Mouse (Mus musculus): ENCODE results near the gene Ypel5. TPM values are rescaled to one million over a fixed set of nuclear protein-coding genes. Genes with fewer than 3 reads are reported as not detected.

Ypel5 gene
- polyA plus RNA-seq, 1 experiment from 2014 or later = 43.1 TPM

GRCm38 (mm10) chr17:72819714-72820113 lies 16.5 kb upstream of the Ypel5 start:
- no peaks in the 10 kb centered on the region for H3K9me3 ChIP-seq (replicated peaks)
- no peaks in the 10 kb centered on the region for H3K27me3 ChIP-seq
- WGBS = 78% methylated on average over 2 of the region's 2 CpGs
- no peak overlapping the region for H3K9ac ChIP-seq
- no peak overlapping the region for H3K4me2 ChIP-seq
- ATAC-seq (replicated peaks; ENCODE audit: low FRiP score) = no peak
- H3K4me1 ChIP-seq = no peaks in the 10 kb centered on the region
- no peak overlapping the region for H3K27ac ChIP-seq
- no peaks in the 10 kb centered on the region for H3K36me3 ChIP-seq
- H3K4me3 ChIP-seq (replicated peaks) = no peak overlapping the region

DNA sequence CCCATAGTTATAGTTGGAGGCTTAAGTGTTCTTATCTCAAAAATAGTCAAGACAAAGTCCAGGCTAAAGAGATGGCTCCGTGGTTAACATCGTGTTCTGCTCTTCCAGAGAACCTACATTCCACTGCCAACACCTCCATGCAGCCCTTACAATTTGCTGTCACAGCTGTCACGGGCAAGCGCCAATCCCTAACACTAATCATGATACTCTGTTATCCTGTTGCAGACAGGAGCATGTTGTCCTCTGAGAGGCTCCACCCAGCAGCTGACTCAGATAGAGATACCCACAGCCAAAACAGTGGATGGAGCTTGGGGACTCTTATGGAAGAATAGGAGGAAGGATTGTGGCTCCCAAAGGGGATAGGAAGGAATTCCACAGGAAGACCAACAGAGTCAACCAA lies 15.8 kb upstream of the Ypel5 start:
- Histone ChIP-seq H3K27me3 (no peaks in the 10 kb centered on the region), H3K4me3 (replicated peaks) (no peak overlapping the region), H3K36me3 (no peaks in the 10 kb centered on the region), H3K9me3 (replicated peaks) (no peaks in the 10 kb centered on the region), H3K4me1 (no peaks in the 10 kb centered on the region), H3K9ac (no peak overlapping the region), H3K4me2 (no peak overlapping the region), H3K27ac (no peak overlapping the region)
- 58% methylated on average over 4 of the region's 4 CpGs for WGBS
- ATAC-seq (replicated peaks; ENCODE audit: low FRiP score) = no peak

GRCm38 (mm10) chr17:72821923-72822322 lies 14.3 kb upstream of the Ypel5 start:
- no peaks in the 10 kb centered on the region for H3K27me3 ChIP-seq
- no peak overlapping the region for H3K9ac ChIP-seq
- no peak for ATAC-seq (replicated peaks; ENCODE audit: low FRiP score)
- H3K4me1 ChIP-seq = no peaks in the 10 kb centered on the region
- no peak overlapping the region for H3K4me3 ChIP-seq (replicated peaks)
- WGBS = 45% methylated on average over 1 of the region's 1 CpGs
- no peak overlapping the region for H3K27ac ChIP-seq
- no peaks in the 10 kb centered on the region for H3K36me3 ChIP-seq
- H3K9me3 ChIP-seq (replicated peaks) = no peaks in the 10 kb centered on the region
- H3K4me2 ChIP-seq = no peak overlapping the region

GRCm38 (mm10) chr17:72826916-72827534 lies 9.2 kb upstream of the Ypel5 start:
- WGBS = 89% methylated on average over 3 of the region's 3 CpGs
- no peaks in the 10 kb centered on the region for H3K27me3 ChIP-seq
- ATAC-seq (replicated peaks; ENCODE audit: low FRiP score) = no peak
- no peak overlapping the region for H3K27ac ChIP-seq
- no peak overlapping the region for H3K9ac ChIP-seq
- no peak overlapping the region for H3K4me3 ChIP-seq (replicated peaks)
- H3K36me3 ChIP-seq = no peaks in the 10 kb centered on the region
- H3K4me1 ChIP-seq = no peaks in the 10 kb centered on the region
- H3K9me3 ChIP-seq (replicated peaks) = no peaks in the 10 kb centered on the region
- H3K4me2 ChIP-seq = no peak overlapping the region

DNA sequence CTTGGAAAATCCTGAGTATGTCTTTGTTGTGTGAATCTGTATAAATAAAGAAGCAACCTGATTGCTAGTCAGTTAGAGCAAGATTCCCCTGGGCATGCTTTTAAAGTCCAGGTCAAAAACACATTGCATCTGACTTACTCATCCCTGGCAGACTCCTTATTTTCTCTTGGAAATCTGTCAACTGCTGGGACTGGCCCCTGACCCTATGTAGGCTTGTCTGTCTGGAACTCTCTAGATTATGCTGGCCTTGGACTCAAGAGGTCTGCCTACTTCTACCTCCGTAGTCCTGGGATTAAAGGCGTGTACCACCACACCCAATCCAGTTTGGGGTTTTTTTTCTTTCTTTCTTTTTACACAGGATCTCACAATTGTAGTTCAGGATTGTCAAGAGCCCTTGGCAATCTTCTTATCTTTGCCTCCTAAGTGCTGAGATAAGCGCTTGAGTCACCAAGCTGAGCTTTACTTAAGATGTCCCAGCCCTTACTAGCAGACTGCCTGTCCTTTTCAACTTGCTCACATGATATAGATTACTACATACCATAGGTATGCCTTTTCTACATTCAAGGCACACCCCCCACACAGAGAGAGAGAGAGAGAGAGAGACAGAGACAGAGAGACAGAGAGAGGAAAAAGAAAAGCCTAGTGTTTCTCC lies 8.1 kb upstream of the Ypel5 start:
- no peak overlapping the region for H3K27ac ChIP-seq
- no peaks in the 10 kb centered on the region for H3K36me3 ChIP-seq
- ATAC-seq (replicated peaks; ENCODE audit: low FRiP score) = no peak
- no peak overlapping the region for H3K9ac ChIP-seq
- H3K4me1 ChIP-seq = no peaks in the 10 kb centered on the region
- no peak overlapping the region for H3K4me2 ChIP-seq
- WGBS = 86% methylated on average over 3 of the region's 3 CpGs
- H3K4me3 ChIP-seq (replicated peaks) = no peak overlapping the region
- no peaks in the 10 kb centered on the region for H3K9me3 ChIP-seq (replicated peaks)
- no peaks in the 10 kb centered on the region for H3K27me3 ChIP-seq

GRCm38 (mm10) chr17:72828687-72829086 lies 7.6 kb upstream of the Ypel5 start:
- 84% methylated on average over 8 of the region's 8 CpGs for WGBS
- H3K27me3 ChIP-seq = no peaks in the 10 kb centered on the region
- no peaks in the 10 kb centered on the region for H3K9me3 ChIP-seq (replicated peaks)
- H3K36me3 ChIP-seq = no peaks in the 10 kb centered on the region
- no peak overlapping the region for H3K4me2 ChIP-seq
- no peak overlapping the region for H3K9ac ChIP-seq
- no peaks in the 10 kb centered on the region for H3K4me1 ChIP-seq
- no peak overlapping the region for H3K27ac ChIP-seq
- no peak overlapping the region for H3K4me3 ChIP-seq (replicated peaks)
- ATAC-seq (replicated peaks; ENCODE audit: low FRiP score) = no peak

- Histone ChIP-seq H3K27ac (peak overlapping the region; percentile 98), H3K9ac (peak overlapping the region; percentile 88), H3K27me3 (no peaks in the 10 kb centered on the region), H3K9me3 (replicated peaks) (no peaks in the 10 kb centered on the region), H3K4me1 (peaks cover 19% of the 10 kb centered on the region), H3K4me3 (replicated peaks) (peak overlapping the region; percentile 96), H3K36me3 (no peaks in the 10 kb centered on the region), H3K4me2 (peak overlapping the region; percentile 73)
- WGBS = 1% methylated on average over 67 of the region's 77 CpGs
- ATAC-seq (replicated peaks; ENCODE audit: low FRiP score) = peak; percentile 66
Measured at GRCm38 (mm10) chr17:72837140-72837712, 973 bp downstream of the Ypel5 start.

DNA sequence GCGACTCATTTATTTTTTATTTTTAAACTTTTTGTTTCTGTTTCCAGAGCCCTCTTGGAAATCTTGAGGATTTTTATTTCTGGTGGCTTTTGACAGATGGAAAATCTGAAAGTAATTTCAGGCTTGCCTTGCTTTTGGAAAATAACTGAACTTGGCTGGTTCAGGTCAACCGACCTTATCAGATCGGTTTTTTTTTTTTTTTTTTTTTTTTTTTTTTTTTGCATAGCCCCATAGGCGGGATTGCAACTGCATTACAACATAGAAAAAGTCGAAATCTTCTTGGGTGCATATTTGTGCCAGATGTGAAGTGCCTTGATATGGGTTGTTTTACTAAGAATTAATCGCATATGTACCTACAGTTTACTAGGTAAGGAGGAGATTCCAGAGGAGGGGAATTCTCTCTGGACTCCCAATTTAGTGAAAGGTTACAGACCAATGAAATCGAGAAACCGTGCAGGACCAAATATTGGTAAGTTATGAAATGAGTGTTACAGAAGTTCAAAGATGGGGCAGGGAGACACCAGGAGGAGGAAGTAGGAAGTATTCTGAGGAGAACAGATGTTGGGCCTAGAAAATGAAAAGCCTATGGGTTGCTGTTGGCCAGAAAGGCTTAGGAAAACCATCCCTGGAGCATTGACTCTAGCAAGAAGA lies 1.7 kb downstream of the Ypel5 start:
- no peaks in the 10 kb centered on the region for H3K36me3 ChIP-seq
- H3K4me2 ChIP-seq = peak overlapping the region; percentile 73
- WGBS = 19% methylated on average over 8 of the region's 8 CpGs
- peaks cover 19% of the 10 kb centered on the region for H3K4me1 ChIP-seq
- no peaks in the 10 kb centered on the region for H3K27me3 ChIP-seq
- peak overlapping the region; percentile 96 for H3K4me3 ChIP-seq (replicated peaks)
- H3K9me3 ChIP-seq (replicated peaks) = no peaks in the 10 kb centered on the region
- H3K27ac ChIP-seq = peak overlapping the region; percentile 98
- no peak for ATAC-seq (replicated peaks; ENCODE audit: low FRiP score)
- peak overlapping the region; percentile 88 for H3K9ac ChIP-seq

DNA sequence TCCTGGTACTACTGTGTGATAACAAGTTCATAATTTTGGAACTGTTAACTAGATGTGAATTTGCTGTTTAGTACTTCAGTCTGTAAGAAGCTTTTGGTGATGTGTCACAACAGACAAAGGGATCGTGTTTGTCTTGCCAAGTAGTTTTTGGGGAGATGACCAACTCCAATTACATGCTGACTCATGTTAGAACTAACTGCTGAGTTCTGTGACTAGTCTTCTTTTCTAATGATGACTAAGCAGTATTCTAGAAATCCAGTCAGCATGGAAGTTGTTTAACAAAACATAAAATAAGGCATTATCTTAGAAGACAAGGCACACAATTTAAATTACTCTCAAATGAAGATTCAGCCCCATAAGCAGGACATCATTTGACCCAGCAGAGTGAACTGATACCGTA lies 2.7 kb downstream of the Ypel5 start:
- 78% methylated on average over 2 of the region's 2 CpGs for WGBS
- Histone ChIP-seq H3K36me3 (no peaks in the 10 kb centered on the region), H3K4me3 (replicated peaks) (no peak overlapping the region), H3K9me3 (replicated peaks) (no peaks in the 10 kb centered on the region), H3K27me3 (no peaks in the 10 kb centered on the region), H3K4me1 (peaks cover 19% of the 10 kb centered on the region), H3K9ac (no peak overlapping the region), H3K27ac (no peak overlapping the region), H3K4me2 (no peak overlapping the region)
- no peak for ATAC-seq (replicated peaks; ENCODE audit: low FRiP score)

- Histone ChIP-seq H3K4me2 (no peak overlapping the region), H3K9ac (no peak overlapping the region), H3K27me3 (no peaks in the 10 kb centered on the region), H3K4me1 (peaks cover 5% of the 10 kb centered on the region; the same call in 1 of the 2 replicates), H3K27ac (no peak overlapping the region), H3K36me3 (peaks cover 18% of the 10 kb centered on the region), H3K4me3 (replicated peaks) (no peak overlapping the region), H3K9me3 (replicated peaks) (no peaks in the 10 kb centered on the region)
- 95% methylated on average over 6 of the region's 6 CpGs for WGBS
- no peak for ATAC-seq (replicated peaks; ENCODE audit: low FRiP score)
Measured at GRCm38 (mm10) chr17:72844393-72844792, 8.1 kb downstream of the Ypel5 start.

DNA sequence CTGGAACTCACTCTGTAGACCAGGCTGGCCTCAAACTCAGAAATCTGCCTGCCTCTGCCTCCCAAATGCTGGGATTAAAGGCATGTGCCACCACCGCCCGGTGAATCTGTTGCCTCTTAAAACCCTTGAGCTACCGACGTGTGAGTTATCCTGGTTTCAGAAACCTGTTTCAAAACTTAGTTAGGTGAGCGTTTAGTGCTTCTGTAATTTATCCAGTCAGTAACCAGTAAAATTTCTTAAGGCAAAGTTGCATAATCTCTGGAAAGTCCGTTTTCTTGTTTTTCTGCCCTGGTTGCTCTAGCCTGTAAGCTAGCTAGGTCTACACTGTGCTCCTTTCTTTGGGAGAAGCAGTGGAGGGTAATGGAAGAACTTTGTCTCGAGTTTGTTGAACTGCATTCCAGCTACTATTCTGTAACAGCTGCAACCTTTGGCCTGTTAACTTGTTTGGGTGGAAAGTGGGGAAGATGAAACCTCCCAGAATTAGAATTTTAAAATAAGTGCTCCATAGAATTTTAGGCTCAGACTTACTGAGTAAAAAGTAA lies 8.8 kb downstream of the Ypel5 start:
- no peaks in the 10 kb centered on the region for H3K27me3 ChIP-seq
- no peaks in the 10 kb centered on the region for H3K9me3 ChIP-seq (replicated peaks)
- no peak for ATAC-seq (replicated peaks; ENCODE audit: low FRiP score)
- no peak overlapping the region for H3K9ac ChIP-seq
- WGBS = 84% methylated on average over 7 of the region's 7 CpGs
- peaks cover 24% of the 10 kb centered on the region for H3K36me3 ChIP-seq
- H3K4me1 ChIP-seq = peaks cover 5% of the 10 kb centered on the region; the same call in 1 of the 2 replicates
- H3K4me2 ChIP-seq = no peak overlapping the region
- H3K4me3 ChIP-seq (replicated peaks) = no peak overlapping the region
- H3K27ac ChIP-seq = no peak overlapping the region

GRCm38 (mm10) chr17:72845521-72845920 lies 9.3 kb downstream of the Ypel5 start:
- H3K4me2 ChIP-seq = no peak overlapping the region
- no peaks in the 10 kb centered on the region for H3K9me3 ChIP-seq (replicated peaks)
- no peak overlapping the region for H3K9ac ChIP-seq
- no peak overlapping the region for H3K4me3 ChIP-seq (replicated peaks)
- H3K27ac ChIP-seq = no peak overlapping the region
- ATAC-seq (replicated peaks; ENCODE audit: low FRiP score) = no peak
- H3K27me3 ChIP-seq = no peaks in the 10 kb centered on the region
- H3K4me1 ChIP-seq = peaks cover 5% of the 10 kb centered on the region; the same call in 1 of the 2 replicates
- peaks cover 25% of the 10 kb centered on the region for H3K36me3 ChIP-seq
